Mouse (Mus musculus) embryonic facial prominence, embryonic 11.5 days (tissue): ENCODE measurements around the gene Vamp2. TPM values are rescaled to one million over a fixed set of nuclear protein-coding genes. Genes with fewer than 3 reads are reported as not detected.

Experiments
- ATAC-seq: fragments of 200-750 bp; cut with Nextera tagmentation; replicated peaks from 2 replicates; pipeline ENCODE4 v1.8.0; 2017; ENCODE audit warnings: low read depth; ENCODE audit not compliant: insufficient number of reproducible peaks, low FRiP score, low TSS enrichment
- DNase-seq: peaks from one replicate; pipeline ENCODE4 v3.0.0-alpha.2; 2015; ENCODE audit warnings: low spot score
- H3K27ac ChIP-seq: fragments of 300-500 bp; sonication (generic); replicated peaks from 2 replicates; pipeline ENCODE4 v1.5.1; 2014; ENCODE audit warnings: mild to moderate bottlenecking, low read depth, low read length, control low read depth
- H3K27me3 ChIP-seq: fragments of 300-500 bp; sonication (generic); 2 replicates; pipeline ENCODE4 v1.6.1; 2014; ENCODE audit warnings: mild to moderate bottlenecking, low read length, moderate library complexity, mixed read lengths; ENCODE audit not compliant: control insufficient read depth, insufficient read depth
- H3K36me3 ChIP-seq: fragments of 300-500 bp; sonication (generic); replicated peaks from 2 replicates; pipeline ENCODE4 v1.6.1; 2014; ENCODE audit warnings: low read depth, mild to moderate bottlenecking, low read length, moderate library complexity, mixed read lengths; ENCODE audit not compliant: control insufficient read depth, insufficient read depth
- H3K4me1 ChIP-seq: fragments of 300-500 bp; sonication (generic); 2 replicates; pipeline ENCODE4 v1.6.1; 2014; ENCODE audit warnings: low read length, mixed read lengths; ENCODE audit not compliant: control insufficient read depth, insufficient read depth
- H3K4me2 ChIP-seq: fragments of 300-500 bp; sonication (generic); 2 replicates; pipeline ENCODE4 v1.6.1; 2014; ENCODE audit warnings: low read depth, mild to moderate bottlenecking, control low read depth, low read length, moderate library complexity
- H3K4me3 ChIP-seq: fragments of 300-500 bp; sonication (generic); 2 replicates; pipeline ENCODE4 v1.5.1; 2014; ENCODE audit warnings: low read depth, low read length, control low read depth
- H3K9ac ChIP-seq: fragments of 300-500 bp; sonication (generic); replicated peaks from 2 replicates; pipeline ENCODE4 v1.6.1; 2014; ENCODE audit warnings: mild to moderate bottlenecking, control low read depth, low read length
- H3K9me3 ChIP-seq: fragments of 300-500 bp; sonication (generic); replicated peaks from 2 replicates; pipeline ENCODE4 v1.6.1; 2016; ENCODE audit warnings: mild to moderate bottlenecking, low read length, inconsistent platforms, mixed read lengths; ENCODE audit not compliant: control insufficient read depth
- WGBS: fragments of 180-500 bp; shearing (Covaris S2); extraction: QIAGEN DNeasy Blood & Tissue Kit; methylation state at CpG from one replicate; pipeline ENCODE4 v1.1.7; 2014; 5-methylcytosine and 5-hydroxymethylcytosine counted together
- polyA plus RNA-seq: library from polyadenylated mRNA; unstranded; fragments of >200 nt; fragmentation: Nextera tagmentation; extraction: Ambion mirVana; gene quantifications from 2 replicates; pipeline ENCODE4 v1.2.1, GENCODE M21; 2014

The Vamp2 gene
- polyA plus RNA-seq, 1 experiment from 2014 or later, result 48.8 TPM

DNA sequence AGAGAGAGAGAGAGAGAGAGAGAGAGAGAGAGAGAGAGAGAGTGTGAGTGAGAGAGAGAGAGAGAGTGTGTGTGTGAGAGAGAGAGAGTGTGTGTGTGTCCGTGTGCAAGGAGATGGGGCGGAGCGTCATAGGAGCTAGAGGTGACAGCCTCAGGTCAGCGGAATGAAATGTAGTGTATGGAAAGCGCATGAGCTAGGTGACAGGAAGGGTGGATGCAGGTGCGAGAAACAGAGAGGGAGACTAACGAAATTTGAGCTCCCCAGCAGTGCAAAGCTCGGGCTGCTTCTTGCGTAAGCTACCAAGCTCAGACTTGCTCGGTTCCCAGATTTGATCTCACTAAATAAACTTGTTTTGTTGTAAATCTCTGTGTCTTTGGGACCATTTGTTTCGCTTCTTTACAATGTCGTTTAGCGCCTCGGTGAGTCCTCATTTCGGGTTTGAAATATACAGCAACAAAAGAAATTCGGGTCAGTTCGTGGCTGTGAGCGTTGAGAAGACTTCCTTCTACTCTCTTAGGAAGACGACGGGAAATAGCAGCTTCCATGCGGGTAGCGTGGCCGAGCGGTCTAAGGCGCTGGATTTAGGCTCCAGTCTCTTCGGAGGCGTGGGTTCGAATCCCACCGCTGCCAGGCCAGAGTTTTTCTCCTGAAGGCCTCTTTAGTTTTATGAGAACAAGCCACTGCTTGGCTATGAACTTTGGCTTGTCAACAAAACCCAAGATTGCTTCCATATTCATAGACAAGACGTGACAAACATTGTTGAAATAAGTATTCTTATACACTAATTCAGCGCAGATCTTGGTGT lies 35.6 kb downstream of the Vamp2 start:
- Histone ChIP-seq H3K36me3 (no peaks in the 10 kb centered on the region), H3K9me3 (no peaks in the 10 kb centered on the region), H3K4me1 (peaks cover 3% of the 10 kb centered on the region), H3K9ac (peak overlapping the region; percentile 29; the same call in 1 of the 2 replicates), H3K4me3 (peak overlapping the region; percentile 75), H3K4me2 (peak overlapping the region; percentile 97), H3K27ac (no peak overlapping the region), H3K27me3 (peaks cover 8% of the 10 kb centered on the region; the same call in 1 of the 2 replicates)
- DNase-seq (peak; percentile 98), ATAC-seq (peak; percentile 31)
- under 1% methylated on average over 31 of the region's 31 CpGs for WGBS

DNA sequence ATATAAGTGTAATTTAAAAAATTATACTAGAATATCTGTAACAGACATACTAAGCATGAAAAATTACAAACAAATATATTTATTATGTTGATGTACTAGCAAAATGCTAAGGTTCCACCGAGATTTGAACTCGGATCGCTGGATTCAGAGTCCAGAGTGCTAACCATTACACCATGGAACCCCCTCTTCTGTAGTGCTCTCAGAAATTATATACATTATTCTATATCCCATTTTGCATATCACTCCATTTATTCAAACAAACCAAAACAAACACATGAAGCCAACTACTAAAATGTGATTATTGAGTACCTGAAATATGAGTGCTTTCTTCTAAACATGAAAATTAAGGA lies 36.2 kb downstream of the Vamp2 start:
- Histone ChIP-seq H3K27me3 (peaks cover 8% of the 10 kb centered on the region; the same call in 1 of the 2 replicates), H3K9me3 (no peaks in the 10 kb centered on the region), H3K36me3 (no peaks in the 10 kb centered on the region), H3K4me2 (no peak overlapping the region), H3K4me1 (peaks cover 3% of the 10 kb centered on the region), H3K4me3 (no peak overlapping the region), H3K27ac (no peak overlapping the region), H3K9ac (no peak overlapping the region)
- DNase-seq (peak; percentile 89), ATAC-seq (peak; percentile 40)
- WGBS, result 1% methylated on average over 3 of the region's 3 CpGs

DNA sequence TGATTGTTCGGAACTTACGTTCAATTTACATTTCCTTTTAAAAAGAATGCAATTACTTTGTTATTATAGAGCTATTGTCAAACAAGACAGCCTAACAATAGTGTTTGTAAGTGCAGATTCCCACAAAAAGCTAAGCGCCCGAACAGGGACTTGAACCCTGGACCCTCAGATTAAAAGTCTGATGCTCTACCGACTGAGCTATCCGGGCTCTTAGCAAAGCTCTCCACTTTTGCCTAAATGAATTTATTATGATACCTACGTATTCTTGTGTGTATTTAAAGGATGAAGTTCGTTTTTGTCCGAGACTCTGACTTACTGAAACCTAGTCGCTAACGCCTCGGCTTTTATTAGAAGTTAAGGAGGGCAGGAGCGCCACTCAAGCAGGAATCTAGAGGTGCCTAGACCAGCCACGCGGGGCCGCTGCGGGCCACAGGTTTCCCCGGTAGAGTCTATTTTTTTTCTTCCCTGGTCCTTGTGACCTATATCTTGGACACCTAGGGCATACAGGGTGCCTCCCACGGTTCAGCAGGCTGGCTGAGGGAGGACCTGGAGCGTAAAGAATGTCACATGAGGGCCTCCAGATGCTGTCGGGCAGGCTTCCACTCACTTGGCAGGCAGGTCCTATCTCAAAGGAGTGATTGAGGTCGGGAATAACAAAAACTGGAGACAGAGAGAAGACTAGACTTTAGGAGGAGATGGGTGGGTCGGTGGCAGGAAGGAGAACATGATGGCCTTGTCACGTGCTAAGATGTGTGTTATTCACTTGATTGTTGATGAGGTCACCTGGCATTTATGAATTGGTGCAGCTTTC lies 37.0 kb downstream of the Vamp2 start:
- peaks cover 3% of the 10 kb centered on the region for H3K4me1 ChIP-seq
- H3K4me3 ChIP-seq, result peak overlapping the region; percentile 53
- H3K27ac ChIP-seq, result 0 out of 2 replicates have a peak overlapping the region, but pooled peaks have one; percentile 14
- peak overlapping the region; percentile 40 for H3K9ac ChIP-seq
- peaks cover 6% of the 10 kb centered on the region; the same call in 1 of the 2 replicates for H3K27me3 ChIP-seq
- peak overlapping the region; percentile 78 for H3K4me2 ChIP-seq
- H3K9me3 ChIP-seq, result no peaks in the 10 kb centered on the region
- DNase-seq (peak; percentile 97), ATAC-seq (peak; percentile 39; the same call in 1 of the 2 replicates)
- under 1% methylated on average over 24 of the region's 24 CpGs for WGBS
- no peaks in the 10 kb centered on the region for H3K36me3 ChIP-seq

DNA sequence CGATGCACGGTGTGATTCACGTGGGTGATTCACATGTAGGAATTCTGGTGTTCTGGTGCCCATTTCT lies 37.4 kb downstream of the Vamp2 start, which contains the start of gene Aloxe3:
TSS of gene Aloxe3 (plus strand) at position 45 of the 67 bp plus-strand sequence.
- H3K9me3 ChIP-seq, result no peaks in the 10 kb centered on the region
- H3K4me2 ChIP-seq, result peak within 1 kb of the TSS; percentile 78
- 0 out of 2 replicates have a peak within 1 kb of the TSS, but pooled peaks have one; percentile 14 for H3K27ac ChIP-seq
- peaks cover 2% of the 10 kb centered on the region; the same call in 1 of the 2 replicates for H3K27me3 ChIP-seq
- no peak for DNase-seq
- no peak for ATAC-seq
- WGBS, result 3% methylated on average over 3 of the region's 3 CpGs
- peaks cover 3% of the 10 kb centered on the region for H3K4me1 ChIP-seq
- H3K4me3 ChIP-seq, result peak within 1 kb of the TSS; percentile 53
- H3K36me3 ChIP-seq, result no peaks in the 10 kb centered on the region
- peak within 1 kb of the TSS; percentile 40 for H3K9ac ChIP-seq

DNA sequence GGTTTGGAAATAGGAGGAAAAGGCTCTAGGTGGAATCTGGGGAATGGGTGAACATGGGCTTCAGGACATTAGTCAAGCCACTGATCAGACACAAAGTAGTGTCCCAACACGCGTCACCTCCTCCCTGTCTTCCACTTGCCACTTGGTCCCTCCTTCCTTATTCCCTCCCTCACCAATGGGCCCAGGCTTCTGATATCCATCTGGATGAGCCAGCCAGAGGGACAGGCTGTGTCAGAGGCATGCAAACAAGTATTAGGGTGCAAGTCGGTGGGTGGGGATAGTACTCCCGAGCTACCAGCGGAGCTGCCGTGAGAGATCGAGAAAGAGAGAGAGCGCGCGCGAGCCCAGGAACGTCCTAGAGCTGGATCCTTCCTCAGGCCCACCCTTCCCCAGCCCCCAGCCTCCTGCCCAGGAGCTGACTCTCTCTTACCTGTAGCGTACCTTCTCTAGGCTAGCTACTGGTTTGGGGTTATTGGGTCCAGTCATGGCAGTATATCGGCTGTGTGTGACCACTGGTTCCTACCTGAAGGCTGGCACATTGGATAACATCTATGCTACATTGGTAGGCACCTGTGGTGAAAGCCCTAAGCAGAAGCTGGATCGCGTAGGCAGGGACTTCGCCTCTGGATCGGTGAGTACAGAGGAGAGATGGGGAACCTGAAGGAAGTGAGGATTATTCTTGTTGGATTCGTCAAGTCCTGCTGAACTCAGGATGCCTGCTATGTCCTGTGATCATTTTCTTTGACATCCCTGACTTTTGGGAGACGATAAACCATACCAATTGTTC lies 37.8 kb downstream of the Vamp2 start:
- H3K4me2 ChIP-seq, result peak overlapping the region; percentile 78
- no peak for ATAC-seq
- H3K27me3 ChIP-seq, result peaks cover 2% of the 10 kb centered on the region; the same call in 1 of the 2 replicates
- peak; percentile 25 for DNase-seq
- peak overlapping the region; percentile 53 for H3K4me3 ChIP-seq
- H3K9ac ChIP-seq, result peak overlapping the region; percentile 40; the same call in 1 of the 2 replicates
- no peak overlapping the region for H3K27ac ChIP-seq
- 13% methylated on average over 20 of the region's 20 CpGs for WGBS
- H3K4me1 ChIP-seq, result no peaks in the 10 kb centered on the region; the same call in 1 of the 2 replicates
- no peaks in the 10 kb centered on the region for H3K9me3 ChIP-seq
- H3K36me3 ChIP-seq, result no peaks in the 10 kb centered on the region

DNA sequence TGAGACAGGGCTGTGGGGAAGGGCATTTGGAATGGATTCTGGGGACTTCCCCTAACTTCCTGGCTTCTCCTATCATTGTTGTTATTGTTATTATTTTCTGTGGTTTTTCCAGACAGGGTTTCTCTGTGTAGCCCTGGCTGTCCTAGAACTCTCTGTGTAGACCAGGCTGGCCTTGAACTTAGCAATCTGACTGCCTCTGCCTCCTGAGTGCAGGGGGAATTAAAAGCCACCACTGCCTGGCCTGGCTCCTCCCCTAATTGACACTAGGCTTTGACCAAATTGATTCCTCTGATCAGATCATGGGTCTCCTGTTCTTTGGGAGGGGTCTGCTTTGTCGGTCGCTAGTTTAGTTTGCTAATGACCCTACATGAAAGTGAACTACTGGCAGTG lies 38.4 kb downstream of the Vamp2 start:
- Histone ChIP-seq H3K36me3 (no peaks in the 10 kb centered on the region), H3K9ac (no peak overlapping the region), H3K4me2 (no peak overlapping the region), H3K4me3 (no peak overlapping the region), H3K4me1 (no peaks in the 10 kb centered on the region), H3K27ac (no peak overlapping the region), H3K9me3 (no peaks in the 10 kb centered on the region), H3K27me3 (no peaks in the 10 kb centered on the region)
- DNase-seq (peak; percentile 2), ATAC-seq (no peak)
- 56% methylated on average over 2 of the region's 2 CpGs for WGBS

DNA sequence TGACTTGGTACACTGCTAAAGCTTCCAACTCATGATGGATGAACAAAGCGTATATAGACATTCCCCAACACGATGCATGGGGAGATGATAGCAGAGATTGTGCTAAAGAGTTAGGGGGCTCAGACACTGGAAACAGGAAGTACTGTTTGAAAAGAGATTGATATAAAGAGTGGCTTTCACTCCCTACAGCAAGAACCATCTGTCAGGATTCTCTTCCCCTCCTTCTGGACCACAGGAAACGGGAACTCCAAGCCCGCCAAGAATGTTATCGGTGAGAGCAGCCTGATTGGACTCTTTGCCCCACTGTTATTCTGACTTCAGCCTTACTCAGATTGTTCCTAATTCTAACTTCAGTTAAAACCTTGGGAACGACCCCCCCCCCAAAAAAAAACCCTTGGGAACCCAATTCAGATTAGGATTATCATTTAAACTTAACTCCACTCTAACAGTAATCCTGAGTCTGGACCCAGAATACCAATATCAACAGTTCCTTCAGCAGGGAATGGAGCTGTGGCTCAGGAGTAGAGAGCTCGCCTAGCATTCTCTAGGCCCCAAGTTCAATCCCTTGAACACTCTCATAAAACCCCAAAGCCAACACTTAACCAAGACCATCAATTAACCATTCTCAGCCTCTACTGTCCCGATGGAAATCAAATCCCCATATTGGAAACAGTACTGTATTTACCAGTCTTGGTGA lies 40.3 kb downstream of the Vamp2 start:
- ATAC-seq (no peak), DNase-seq (no peak)
- Histone ChIP-seq H3K9ac (no peak overlapping the region), H3K9me3 (no peaks in the 10 kb centered on the region), H3K4me3 (no peak overlapping the region), H3K4me1 (no peaks in the 10 kb centered on the region), H3K4me2 (no peak overlapping the region), H3K27ac (no peak overlapping the region), H3K36me3 (no peaks in the 10 kb centered on the region), H3K27me3 (no peaks in the 10 kb centered on the region)
- WGBS, result 72% methylated on average over 8 of the region's 8 CpGs
